Mouse (Mus musculus): ENCODE results near the gene Brf1.

- TF ChIP-seq CTCF (IDR thresholded peaks at IDR 0.05; ENCODE audit: borderline replicate concordance, extremely low read depth, insufficient read depth, insufficient read length) (no peak), POLR2A (IDR thresholded peaks at IDR 0.05; ENCODE audit: borderline replicate concordance, extremely low read depth, insufficient read depth, insufficient read length, poor library complexity, severe bottlenecking) (no peak)
Observed at GRCm38 (mm10) chr12:113046861-113047260, 46.4 kb upstream of the Brf1 start.

All from brain, embryonic 14.5 days (tissue).